Mouse (Mus musculus): ENCODE data around the gene Slc37a3.
"Not testable (repeated sequence)": the region's sequence is repeated elsewhere in the genome, so short reads cannot be mapped to it uniquely, and the experiment has no call there.

Gene Slc37a3

DNA sequence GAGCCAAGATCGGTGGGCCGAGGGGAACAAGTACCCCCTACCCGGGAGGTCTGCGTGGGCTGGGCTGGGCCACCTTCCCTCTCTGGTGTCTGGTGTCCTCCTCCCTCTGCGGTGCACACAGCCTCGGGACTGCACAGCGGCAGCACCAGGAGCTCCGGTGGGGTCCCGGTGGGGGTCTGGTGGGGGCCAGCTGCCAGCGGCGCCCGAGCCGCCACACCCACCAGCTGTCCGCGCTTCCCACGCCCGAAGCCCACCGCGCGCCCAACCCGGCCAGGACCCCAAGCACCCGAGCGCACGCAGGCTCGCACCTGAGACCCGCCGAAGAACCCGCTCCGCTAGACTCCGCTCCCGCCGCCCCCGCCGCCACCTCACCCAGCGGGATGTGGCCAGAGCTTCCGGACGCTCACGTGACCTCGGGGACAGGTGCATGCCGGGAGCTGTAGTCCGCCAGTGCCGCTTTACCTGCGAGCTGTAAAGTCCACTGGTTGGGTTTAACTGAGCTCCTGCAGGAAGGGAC is at the start of gene Slc37a3:
Slc37a3 (minus strand) TSS at position 365 of the 517 bp plus-strand sequence.
- peak; percentile 79 to 89 for DNase-seq (ENCODE audit: low spot score in 2 of 2)

DNA sequence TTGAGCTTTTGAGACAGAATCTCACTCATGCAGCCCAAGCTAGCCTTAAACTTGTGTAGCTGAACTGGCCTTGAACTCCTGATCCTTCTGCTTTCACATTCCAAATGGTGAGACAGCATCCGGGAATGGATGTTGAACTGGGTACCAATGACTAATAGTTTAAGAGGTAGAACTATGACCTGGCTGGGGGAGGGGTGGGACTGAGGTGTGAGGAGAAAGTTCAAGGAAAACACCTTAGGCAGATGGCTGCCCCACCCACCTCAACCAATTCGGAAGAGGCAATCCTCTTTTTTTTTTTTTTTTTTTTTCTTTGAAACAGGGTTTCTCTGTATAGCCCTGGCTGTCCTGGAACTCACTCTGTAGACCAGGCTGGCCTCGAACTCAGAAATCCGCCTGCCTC is 49.2 kb upstream of the Slc37a3 start:
- DNase-seq (ENCODE audit: low spot score in 2 of 2): no peak

DNA sequence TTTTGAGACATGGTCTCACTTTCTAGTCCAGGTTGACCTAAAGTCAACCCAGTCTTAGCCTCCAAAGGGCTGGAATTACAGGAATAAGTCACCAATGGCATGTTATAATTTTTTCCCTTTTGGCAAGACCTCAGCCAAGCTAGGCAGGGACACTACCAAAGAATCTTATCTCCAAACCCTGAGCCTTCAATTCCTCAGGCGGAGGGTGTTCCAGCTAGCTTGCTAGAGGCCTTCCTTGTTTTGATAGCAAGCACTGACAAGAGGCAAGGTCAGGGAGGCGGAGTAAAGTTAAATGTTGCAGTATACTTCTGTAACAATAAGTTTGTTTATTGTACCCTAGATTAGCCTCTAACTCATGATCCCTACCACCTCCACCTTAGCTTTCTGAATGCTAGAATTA is 47.7 kb upstream of the Slc37a3 start:
- DNase-seq (ENCODE audit: low spot score in 2 of 2): no peak

DNA sequence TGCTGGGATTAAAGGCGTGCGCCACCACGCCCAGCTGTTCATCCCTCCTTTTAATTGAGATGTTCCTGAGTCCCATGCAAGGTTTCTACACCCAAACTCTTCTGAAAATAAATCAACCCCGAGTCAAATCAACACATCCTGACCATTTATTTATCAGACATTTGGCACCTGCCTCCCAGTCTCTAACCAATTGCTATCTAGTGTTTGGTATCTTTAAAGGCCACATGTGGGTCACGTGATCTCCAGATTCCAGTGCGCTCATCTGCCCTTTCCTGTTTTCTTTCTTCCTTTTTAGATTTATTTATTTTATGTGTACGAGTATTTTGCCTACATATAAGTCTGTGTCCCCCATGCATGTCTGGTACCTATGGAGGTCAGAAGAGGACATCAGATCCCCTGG is 46.2 kb upstream of the Slc37a3 start:
- no peak for DNase-seq (ENCODE audit: low spot score in 2 of 2)

DNA sequence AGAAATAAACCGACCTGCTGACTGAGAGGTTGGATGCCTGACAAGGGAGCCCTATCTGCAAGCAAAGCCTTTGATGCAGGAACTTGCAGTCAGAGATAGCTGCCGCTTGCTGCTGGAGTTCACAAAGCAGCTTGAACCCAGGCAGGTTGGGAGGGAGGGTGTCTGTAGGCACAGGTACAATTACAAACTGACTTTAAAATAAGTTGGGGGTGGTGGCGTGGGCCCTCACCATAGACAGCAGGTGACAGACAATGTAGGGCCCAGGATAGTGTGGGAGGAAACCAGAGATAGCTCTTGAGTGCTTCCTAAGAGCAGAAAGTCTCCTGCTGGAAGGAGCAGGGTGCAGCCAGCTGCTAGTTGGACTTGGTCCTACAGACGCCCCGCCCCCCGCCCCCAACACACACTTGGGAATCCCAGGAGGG is 45.7 kb upstream of the Slc37a3 start:
- DNase-seq (ENCODE audit: low spot score in 2 of 2): no peak

DNA sequence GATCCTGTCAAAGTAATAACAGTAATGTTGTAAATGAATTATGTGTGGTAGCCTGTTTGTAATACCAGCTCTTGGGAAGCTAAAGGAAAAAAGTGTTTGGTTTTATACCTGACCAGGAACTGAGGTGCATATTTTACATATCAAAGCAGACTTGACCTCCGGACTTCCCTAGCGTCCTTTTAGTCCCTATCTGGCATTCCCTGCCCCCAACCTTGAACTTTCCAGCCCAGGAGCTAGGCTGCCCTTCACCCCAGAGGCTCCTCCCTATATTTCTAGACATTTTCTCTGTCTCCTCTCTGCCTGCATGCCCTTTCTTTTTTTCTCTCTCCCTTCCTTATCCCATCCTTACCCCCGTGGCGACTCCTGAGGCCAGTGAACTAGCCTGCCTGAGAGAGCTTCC is 43.4 kb upstream of the Slc37a3 start:
- no peak for DNase-seq (ENCODE audit: low spot score in 2 of 2)

DNA sequence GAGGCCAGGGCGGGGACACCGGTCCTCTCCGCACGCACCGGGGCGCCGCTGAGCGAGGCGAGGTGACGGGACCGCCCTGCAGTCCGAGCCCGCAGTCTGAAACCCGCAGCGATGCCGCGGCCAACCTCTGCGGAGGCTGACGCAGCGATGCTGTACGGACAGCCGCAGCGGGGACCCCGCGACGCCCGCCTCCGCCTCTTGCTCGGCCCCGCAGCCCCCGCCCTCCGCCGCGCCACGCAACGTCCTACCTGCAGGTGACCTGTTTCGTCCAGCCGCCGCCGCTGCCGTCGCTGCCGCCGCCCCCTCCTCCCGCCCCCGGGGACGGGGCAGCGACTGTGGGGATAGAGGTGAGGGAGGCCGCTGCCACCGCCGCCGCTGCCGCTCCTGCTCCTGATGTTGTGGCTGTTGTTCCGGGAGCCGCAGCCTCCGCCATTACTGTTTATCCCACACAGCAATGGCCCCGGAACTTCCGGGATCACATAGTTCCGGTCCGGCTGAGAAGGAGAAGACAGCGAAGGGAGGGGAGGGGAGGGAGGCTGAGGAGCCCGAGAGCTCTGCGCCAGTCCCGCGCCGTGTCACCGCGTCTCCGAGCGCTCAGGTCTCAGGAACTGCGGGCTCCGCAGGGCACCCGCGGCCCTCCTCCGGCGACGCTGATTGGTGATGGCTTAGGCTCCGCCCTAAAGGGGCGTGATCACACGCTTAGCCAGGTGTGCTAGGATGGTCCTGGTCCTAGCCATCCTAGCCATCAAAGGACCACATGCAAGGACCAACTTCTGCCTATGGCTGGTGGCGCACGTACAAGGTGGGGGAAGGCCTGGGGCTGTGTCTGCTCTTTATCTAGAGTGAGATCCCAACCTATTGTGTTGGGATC is 42.6 kb upstream of the Slc37a3 start, which contains the start of gene Mkrn1:
Mkrn1 (minus strand) TSS at position 612 of the 871 bp plus-strand sequence.
- DNase-seq (ENCODE audit: low spot score in 2 of 2): peak; percentile 67 to 69

DNA sequence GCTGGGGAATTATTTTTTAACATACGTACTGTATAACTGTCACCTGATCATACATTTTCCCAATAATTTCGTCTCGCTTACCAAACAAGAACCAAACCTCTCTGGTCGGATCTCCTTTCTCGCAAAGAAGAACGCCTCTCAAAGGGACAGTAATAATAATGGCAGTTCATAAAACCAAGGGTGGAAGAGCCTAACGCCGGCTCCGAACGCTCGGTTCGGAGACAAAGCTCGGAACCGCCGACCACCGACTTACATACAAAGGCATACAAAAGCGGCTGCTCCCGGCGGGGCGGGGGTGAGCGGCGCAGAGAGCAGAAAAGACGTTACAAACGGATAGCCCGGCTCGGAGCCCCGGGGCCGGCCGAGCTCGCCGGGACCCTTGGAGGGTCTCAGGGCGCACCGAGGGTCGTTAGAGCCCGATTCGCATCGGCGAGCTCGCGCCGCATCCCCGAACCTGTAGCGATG is 41.9 kb upstream of the Slc37a3 start:
- DNase-seq (ENCODE audit: low spot score in 2 of 2): peak; percentile 24 to 58

DNA sequence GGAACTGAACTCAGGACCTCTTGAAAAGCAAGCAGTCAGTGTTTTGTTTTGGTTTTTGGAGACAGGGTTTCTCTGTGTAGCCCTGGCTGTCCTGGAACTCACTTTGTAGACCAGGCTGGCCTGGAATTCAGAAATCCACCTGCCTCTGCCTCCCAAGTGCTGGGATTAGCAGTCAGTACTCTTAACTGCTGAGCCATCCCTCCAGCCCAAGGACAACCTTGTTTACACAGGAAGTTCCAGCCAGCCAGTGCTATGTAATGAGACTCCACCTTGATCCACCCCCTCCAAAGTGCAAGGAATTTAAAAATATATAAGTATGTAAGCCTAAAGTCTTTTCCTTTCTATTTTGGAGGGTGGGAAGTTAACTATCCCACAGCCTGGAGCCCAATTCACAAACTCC is 39.2 kb upstream of the Slc37a3 start:
- not testable (repeated sequence) for DNase-seq (ENCODE audit: low spot score in 2 of 2)

DNA sequence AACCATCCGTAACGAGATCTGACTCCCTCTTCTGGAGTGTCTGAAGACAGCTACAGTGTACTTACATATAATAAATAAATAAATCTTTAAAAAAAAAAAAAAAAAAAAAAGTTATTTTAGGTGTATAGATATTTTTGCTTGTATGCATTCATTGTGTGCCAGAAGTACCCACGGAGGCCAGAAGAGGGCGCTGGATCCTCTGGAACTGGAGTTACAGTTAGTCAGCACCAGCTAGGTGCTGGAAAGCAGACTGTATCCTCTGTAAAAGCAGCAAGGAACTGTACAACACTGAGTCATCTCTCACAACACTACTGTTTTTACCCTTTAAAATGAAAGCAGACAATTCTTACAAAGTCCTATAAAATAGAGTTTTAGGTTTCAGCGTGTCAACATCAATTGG is 38.3 kb upstream of the Slc37a3 start:
- peak in 1 of 2 experiments; percentile 70 for DNase-seq (ENCODE audit: low spot score in 2 of 2)

DNA sequence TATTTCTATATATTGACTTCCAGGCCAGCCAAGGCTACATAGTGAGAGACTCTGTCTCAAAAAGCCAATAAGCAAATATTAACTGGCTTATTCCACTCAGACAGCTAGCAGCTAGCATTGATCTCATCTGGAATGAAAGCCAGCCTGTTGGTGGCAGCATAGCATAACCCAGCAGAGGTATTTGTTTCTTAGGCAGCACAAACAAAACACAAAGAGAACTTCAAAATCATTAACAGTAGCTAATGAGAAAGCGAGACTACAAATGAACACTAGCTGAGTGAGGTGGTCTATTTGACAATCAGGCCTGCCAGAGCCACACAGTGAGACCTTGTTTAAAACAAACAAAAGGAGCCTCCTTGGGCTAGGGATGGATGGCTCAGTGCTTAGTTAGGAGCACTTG is 36.6 kb upstream of the Slc37a3 start:
- DNase-seq (ENCODE audit: low spot score in 2 of 2): no peak

DNA sequence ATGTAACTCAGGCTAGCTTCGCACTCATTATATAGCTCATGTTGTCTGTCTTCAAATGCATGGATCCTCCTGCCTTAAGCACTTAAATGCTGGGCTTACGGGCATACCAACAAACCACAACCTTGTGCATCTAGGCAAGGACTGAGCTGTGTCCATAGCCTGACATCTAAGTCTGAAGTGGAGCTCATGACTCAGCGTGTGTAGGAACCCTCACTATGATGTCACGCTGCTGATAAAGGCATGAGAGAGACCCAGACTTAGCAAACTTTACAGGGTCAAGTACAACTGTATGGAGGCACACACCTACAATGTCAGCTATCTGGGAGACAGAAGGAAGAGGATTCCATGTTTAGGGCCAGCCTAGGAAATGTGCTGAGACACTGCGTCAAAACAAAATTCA is 29.0 kb upstream of the Slc37a3 start:
- DNase-seq (ENCODE audit: low spot score in 2 of 2): no peak

DNA sequence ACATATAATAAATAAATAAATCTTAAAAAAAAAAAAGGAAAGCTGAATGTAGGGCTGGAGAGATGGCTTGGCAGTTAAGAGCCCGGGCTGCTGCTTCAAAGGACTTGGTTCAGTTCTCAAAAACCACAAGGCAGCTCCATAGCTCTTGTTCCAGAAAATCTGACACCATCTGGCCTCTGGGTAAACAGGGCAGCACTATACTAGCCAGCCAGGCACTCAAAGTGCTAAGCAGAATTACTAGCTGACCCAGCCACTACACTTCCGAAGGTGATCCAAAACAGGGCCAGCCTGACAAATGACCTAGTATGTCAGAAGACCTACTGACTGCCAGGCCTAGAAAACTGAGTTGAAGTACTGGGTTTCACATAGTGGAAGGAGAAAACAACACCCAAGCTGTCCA is 25.7 kb upstream of the Slc37a3 start:
- no peak for DNase-seq (ENCODE audit: low spot score in 2 of 2)

DNA sequence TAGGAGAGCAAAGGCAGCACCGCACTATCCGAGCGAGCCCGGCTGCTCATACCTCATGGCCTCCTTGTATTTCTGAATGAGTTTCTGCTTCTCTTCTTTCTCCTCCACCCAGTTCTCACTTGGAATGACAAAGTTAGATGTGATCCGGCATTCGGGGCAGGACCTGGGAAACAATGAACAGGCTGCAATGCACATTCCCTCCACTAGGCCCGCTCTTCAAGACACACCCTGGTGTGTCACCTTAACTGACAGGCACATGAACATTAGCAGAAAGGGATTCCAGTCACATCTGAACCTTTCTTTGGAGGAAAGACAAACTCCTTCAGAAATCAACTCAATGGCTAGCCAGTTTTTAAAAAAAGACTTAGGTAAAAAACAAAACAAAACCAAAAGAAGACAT is 22.9 kb upstream of the Slc37a3 start:
- no peak for DNase-seq (ENCODE audit: low spot score in 2 of 2)

DNA sequence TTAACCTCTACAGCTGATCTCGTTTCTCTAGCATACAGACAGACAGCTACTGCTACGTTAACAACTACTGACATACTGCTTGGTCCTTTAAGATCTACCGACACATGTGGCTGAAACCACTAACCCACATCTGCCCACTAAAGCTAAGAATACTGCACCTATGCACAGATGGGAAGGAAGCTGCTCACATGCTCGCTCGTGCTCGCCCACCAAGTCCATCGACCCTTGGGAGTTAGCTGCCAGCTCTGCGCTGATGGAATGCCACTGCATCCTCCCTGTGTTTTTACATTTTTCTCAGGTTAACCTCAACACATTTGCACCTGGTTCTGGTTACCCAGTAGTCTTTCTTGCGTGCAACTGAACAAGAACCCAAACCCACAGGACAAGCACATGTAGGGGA is 20.9 kb upstream of the Slc37a3 start:
- no peak for DNase-seq (ENCODE audit: low spot score in 2 of 2)

DNA sequence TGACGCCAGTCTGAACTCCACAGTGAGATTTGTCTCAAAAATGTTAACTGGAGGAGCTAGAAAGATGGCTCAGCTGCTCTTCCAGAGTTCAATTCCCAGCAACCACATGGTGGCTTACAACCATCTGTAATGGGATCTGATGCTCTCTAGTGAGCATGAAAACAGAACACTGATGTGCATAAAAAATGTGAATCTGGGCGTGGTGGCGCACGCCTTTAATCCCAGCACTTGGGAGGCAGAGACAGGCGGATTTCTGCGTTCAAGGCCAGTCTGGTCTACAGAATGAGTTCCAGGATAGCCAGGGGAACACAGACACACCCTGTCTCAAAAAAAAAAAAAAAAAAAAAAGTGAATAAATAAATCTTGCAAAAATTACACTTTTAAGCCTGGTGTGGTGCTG is 19.6 kb upstream of the Slc37a3 start:
- DNase-seq (ENCODE audit: low spot score in 2 of 2): no peak

DNA sequence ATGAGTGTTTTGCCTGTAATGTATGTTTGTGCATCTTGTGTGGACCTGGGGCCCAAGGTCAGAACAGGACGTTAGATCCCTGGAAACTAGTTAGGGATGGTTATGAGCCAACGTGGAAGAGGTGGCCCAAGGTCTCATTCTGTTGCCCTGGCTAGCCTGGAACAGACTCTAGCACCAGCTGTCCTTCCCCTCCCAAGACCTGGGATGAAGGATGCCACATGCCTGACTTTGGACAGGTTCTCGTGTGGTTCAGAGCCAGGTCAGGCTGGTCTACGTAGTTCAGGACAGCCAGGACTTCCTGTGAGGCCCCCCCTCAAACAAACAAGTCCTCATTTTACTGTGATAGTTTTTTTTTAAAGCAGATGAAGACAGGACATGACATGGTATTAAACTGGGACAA is 18.4 kb upstream of the Slc37a3 start:
- DNase-seq (ENCODE audit: low spot score in 2 of 2): no peak

DNA sequence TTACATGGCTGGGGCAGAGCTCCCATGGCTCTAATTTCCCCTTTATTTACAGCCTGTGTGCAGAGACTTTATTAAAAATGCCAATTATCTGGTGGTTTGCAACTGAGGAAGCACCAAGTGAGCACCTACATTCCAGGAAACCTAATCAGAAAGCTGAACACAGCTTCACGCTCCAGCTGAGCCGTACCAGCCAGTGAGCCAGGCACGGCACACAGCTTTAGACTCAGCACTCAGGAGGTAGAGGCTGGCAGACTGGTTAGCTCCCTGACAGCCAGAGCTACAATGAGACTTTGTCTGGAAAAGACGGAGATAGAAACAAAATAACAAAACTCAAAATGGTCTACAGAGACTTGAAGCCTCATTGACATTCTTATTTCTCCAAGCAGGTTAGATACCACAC is 18.0 kb upstream of the Slc37a3 start:
- no peak for DNase-seq (ENCODE audit: low spot score in 2 of 2)

DNA sequence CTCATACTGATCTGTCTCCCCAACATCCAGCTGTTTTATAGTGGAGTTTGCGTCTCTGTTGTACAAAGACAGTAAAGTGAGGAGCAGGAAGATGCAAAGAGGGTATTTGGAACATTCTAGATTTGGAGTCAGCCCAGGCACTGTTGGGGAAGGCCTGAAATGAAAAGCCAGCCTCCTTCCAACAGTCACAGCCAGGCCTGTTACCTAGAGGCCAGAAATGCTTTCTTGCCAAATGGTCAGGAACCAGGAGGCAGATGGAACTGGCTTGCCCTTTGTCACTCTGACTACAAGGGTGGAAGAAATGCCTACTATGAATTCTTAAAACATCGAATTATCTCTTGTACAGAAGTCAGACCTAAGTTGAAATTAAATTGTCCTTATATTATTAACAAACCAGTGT is 12.5 kb upstream of the Slc37a3 start:
- no peak for DNase-seq (ENCODE audit: low spot score in 2 of 2)

DNA sequence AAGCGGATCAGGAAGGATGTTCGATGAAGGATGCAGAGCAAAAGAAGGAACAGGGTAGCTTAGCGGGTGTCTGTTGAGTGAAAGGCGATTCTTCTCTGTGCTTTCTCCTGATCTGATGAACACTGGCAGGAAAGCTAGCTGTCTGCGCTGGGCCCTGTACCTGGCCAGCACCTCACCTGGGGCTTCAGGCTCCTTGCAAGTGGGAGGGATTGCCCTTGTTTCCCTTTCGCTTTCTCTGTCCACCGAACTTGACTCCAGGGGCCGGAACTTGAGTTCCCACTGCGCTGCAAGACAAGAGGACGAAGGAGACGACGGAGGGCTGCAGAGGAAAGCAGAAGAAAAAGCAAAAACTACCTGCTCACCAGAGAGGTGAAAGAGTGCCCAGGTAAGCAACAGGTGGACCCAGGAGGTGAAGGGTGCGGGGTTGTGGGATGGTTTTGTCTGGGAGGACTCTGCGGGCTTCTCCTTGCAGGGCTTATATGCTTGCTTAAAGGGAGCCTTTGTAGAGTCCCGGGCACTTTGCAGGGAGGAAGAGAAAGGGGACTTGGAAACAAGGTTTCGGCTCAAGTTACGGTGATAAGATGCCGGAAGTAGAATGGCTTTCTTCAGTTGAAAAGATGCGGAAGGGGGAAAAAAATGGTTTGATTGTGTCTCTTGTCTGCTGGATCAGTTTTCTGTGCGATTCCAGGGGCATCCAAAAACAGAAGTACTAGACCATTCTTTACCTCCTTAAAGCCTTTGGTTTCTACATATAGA is 3.8 kb upstream of the Slc37a3 start, which contains the start of gene Rab19:
Rab19 (plus strand) TSS at position 51 of the 756 bp plus-strand sequence.
- no peak for DNase-seq (ENCODE audit: low spot score in 2 of 2)

DNA sequence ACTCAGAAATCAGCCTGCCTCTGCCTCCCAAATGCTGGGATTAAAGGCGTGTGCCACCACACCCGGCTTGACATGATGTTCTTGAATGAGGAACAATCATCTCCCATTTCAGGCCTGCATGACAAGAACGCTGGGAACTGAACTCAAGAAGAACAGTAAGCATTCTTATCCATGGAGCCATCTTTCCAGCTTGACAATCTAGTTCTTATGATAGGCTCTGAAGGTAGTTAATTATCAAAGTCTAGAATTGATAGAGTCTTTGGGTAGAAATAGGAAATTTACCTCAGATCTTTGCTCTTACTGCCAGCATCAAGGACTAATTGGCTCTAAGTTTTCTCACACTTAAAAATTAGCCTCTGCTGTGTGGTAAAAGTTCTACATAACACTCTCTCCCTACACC is 2.8 kb upstream of the Slc37a3 start:
- DNase-seq (ENCODE audit: low spot score in 2 of 2): no peak

DNA sequence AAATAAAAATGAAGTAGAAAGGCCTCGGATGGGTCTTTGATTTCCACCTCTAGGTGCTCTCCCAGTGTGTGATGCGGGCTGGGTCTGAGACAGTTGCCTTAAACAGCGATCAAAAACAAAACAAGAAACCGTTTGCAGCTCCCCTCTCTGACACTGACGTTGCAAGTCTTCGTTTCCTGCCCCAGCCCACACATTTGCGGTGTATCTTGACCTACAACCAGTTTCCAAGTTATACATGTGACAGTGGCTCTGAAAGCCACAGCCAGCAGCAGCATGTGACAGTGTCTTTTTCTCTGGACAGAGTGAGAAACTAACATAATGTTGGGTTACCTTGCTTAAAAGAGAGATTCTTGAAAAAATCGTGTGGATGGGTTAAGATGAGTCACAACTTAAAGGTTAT is 2.3 kb upstream of the Slc37a3 start:
- DNase-seq (ENCODE audit: low spot score in 2 of 2): no peak

DNA sequence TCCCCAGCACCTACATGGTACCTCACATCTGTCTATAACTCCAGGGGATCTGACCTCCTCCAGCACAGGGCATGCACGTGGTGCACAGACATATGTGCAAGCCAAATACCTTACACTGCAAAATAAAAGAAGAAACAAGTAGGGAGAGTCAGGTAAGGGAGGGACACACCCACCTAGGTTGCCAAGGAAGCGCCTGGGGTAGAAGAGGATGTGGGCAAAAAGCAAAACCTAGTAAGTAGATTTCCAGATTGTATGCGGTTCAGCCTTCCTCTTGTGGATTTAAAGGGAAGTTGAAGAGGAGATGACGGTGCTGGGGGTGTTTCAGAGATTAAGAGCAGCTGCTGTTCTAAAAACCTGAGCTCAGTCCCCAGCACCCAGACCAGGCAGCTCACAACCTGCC is 1.7 kb upstream of the Slc37a3 start:
- no peak for DNase-seq (ENCODE audit: low spot score in 2 of 2)
